Mouse (Mus musculus): ENCODE measurements around the gene Klf7.
A peak's percentile ranks its signal among the peaks of the same experiment; 100 is the strongest.

GRCm38 (mm10) chr1:64098800-64099199 lies 23.3 kb downstream of the Klf7 start:
- TF ChIP-seq CTCF (IDR thresholded peaks at IDR 0.05) (no peak), EP300 (IDR thresholded peaks at IDR 0.05) (peak; percentile 58; the same call in 1 of the 2 replicates)
